Mouse (Mus musculus) adrenal gland, adult (tissue): ENCODE results near the gene Emc10.

Experiments used
- DNase-seq, 2 experiments: peaks; one replicate each; pipeline ENCODE4 v3.0.0; 2022 to 2023; ENCODE audit warnings: low spot score in 1 of 2; ENCODE audit not compliant: inconsistent age in 2 of 2

The Emc10 gene

DNA sequence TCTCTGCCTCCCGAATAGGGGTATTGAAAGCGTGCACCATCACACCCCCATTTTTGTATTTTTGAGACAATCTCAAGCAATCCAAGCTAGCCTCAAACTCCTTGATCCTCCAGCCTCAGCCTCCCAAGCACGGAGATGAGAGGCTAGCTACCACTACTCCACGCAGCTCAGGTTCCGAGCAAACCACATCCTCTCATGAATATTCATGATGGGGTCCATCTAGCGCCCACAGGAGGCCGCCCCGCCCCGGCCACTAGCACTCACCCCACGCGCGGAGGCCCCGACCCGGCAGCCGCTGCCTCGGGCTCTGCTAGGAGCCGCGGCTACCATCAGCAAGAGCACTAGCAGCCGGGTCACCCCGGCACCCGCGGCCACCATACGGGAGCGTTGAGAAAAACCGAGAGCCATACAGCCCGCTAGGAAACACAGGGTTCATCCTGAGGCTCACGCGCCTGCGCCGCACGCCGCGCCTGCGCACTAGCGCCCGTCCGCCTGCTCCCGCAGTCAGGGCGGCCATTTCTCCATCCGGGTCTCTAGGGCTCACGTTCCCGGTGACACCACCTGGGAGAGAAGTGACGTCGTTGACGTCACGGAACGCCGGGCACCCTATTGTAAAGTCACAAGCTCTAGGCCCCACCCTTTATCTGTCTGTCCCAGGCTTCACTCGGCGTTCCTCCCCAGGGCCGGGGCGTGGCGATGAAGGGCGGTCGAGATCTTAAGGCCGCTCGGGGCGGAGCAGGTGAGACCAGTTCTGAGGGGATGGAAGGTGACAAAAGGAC lies at the start of gene Emc10, which contains the start of gene Fam71e1:
Gene Emc10 (minus strand): TSS at position 538 of the 779 bp plus-strand sequence.
Gene Fam71e1 (plus strand): TSS at position 590 of the 779 bp plus-strand sequence.
- peak; percentile 98 to 99 for DNase-seq

DNA sequence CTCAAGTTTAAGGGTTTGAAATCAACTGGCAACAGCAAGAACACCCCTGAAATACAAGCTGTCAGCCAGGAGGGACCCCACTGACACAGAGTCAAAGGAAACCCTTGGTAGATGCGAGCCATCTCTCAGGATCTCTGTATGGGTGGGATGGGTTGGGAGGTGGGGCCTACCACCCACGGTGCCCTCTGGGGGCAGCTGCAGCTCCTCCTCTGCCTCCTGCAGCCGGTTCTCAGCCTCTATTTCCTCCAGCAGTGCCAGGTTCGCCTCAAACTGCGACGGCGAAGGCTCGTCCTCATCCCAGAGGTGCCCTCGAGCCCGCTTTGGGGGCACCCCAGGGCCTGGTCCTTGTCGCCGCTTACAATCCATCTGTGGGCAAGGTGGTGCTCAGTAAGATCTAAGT lies 46.7 kb upstream of the Emc10 start:
- DNase-seq, result no peak

DNA sequence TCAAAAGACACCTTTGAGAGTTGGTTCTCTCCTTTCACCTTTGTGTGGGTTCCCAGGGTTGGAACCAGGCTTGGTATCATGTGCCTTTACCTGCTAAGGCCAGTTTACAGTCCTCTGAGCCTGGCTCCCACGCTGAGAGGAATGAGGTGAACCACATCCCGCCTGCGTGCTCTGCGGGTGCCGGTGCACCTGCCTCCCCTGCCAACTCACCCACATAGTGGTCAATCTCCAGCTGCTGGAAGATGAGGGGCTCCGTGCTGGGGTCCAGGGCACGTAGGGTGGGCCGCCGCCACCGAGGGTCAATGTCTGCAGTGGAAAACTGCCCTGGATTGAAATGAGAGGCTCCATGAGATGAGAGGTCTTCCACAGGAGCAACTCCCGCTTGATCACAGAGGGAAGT lies 46.2 kb upstream of the Emc10 start:
- DNase-seq, result no peak

DNA sequence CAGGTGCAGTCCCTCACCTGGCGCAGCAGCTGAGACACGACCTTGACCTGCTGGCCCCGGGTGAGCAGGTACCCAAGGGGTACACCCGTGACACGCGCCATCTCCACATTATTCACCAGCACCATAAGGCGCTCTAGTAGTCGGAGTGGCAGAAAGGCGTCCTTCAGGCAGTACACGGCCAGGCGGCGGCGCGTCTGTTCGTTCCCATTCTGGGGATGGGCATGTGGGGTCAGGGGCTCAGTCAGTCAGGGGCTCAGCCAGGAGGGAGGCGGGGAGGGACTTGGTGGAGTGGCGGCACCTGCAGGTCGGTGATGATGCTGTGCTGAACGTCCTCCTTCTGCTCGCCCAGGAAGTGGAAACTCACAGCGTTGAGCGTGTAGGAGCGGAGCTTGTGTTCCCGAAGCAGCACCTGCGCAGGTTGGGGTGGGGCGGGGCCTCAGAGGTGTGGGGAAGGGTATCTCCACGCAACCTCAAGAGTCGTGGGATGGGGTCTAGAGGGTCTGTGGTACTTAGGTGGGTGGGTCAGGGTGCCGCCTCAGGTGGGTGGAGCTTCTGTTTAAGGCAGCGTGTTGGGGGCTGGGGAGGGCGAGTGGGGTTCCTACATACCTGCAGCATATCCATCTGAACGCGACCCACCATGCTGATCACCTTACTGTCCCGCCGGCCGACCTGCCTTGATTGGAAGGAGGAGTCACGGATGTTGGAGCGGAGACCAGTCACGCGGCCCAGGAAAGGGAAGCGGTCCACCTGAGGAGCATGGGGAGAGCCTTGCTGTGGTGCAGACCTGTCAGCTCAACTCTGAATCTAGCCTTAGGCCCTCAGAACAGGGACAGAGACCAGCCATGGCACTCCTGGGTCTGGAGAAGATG lies 42.7 kb upstream of the Emc10 start:
- no peak for DNase-seq

DNA sequence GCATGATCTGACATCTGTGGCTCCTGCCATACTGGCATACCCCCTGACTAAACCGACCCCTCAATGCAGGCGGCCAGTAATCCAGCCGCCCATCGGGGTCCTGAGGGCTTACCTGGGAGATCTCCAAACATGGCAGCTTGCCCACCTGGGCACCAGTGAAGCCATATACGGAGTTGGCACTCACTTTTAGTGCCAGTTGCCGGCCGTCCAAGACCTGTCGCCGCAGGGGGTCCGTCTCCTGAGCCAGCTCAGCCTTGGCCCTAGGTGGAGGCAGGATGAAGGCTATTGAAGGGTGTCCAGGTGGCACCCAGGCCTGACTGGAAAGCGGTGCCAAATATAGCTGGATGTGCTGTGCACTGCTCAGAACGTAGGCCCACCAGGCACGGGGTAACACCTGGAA lies 41.2 kb upstream of the Emc10 start:
- DNase-seq, result no peak

DNA sequence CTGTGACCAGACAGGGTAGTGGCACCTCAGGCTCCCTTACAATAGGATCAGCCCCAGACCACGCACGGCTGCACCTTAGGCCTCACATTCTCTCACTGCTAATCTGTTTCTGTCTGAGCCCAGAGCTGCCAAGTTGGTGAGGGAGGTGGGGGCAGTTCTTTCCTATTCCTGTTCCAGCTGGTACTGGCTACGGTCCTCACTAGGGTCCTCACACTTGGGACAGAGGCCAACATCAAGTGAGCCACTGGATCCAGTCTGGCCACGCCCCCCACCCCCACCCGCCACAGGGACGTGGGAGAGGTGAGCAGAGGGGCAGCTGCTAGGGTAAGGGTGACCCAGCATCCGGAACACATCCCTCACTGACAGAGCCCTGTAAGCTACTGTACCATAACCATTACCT lies 40.7 kb upstream of the Emc10 start:
- DNase-seq, result no peak

DNA sequence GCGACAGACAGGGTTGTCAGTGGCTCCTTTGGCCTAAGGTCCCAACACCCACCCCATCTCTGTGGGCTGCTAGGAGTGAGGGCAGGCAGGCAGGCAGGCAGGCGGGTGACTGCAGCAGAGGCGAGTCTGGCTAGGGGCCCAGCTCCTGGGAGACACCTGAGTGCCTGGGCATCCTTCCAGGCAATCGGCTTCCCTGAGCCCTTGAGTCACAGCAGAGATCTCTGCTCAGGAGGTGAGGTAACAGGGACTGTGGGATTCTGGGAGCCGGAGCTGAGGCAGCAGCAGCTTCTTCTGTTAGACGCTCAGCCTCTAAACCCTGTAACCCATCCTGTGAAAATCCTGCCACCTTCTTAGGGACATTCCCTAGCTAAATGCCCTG lies 40.2 kb upstream of the Emc10 start:
- DNase-seq, result no peak

DNA sequence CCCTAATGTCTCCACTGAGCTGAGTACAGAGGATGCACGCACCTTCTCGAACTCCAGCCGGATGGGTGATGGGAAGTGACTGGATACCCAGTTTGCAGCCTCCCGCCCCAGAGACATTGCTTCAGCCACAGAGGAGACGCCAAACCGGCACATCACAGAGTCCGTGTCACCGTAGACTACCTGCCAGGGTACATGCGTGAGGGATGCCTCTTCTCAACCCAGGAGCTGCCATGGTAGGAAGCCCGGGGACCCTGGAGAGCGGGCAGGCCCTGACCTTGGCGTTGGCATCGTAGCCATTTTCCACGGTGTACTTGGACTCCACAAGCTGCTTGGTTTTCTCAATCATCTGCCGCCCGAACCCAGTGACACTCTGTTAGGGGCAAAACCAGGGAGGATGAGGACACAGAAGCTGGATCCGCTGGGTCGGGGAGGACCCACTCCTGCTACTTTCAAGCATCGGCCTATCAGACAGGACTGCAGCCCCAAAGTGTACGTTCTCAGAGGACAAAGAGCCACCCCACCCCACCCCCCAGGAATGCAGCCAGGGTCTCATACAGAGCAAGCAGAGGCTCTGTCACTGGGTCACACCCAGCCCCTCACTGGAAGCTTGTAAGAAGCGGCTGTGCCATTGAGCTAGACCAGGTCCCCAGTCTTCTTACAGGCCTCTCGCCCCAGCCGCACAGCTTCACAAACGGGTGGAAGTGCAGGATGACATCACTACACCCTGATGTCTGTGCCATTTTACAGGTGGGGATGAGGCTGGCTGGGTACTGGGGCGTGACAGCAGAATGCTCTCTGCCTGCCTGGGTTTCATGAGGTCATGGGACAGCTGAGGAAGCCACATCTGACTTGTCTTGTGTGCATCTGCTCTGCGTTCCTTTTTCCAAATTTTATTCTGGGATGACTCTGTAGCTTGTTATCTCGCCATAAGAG lies 39.6 kb upstream of the Emc10 start:
- DNase-seq, result no peak

DNA sequence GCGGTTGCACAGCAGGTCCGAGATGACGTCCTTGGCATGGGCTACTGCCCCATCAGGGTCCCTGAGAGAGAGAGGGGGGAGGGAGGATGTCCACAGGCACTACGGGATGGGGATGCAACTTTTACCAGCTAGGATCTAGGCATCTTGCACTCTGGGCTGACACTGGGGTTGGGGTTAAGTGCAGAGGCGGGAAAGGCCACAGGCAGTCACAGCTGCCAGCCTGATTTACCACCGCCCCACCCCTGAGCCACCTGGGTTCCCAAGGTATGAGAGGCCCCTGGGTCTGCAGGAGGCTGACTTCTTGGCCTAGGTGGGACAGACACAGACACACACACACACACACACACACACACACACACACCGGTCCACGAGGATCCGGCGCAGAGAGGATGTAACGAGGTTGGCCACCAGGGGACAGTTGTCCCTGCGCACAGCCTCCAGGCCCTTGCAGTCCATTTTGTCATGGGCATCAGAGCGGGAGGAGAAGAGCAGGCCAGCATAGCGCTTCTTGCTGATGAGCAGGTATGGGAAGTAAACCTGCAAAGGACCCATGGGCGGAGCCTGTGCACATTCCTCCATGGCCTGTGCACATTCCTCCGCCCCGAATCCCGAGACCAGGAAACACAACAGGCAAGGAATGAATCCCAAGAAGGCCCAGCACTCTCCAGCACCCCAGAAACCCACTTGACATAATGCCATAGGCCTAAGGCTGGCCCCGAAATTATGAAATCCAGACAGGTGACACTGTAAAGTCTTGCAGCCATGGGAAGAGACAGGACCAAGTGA lies 38.5 kb upstream of the Emc10 start:
- DNase-seq, result no peak

DNA sequence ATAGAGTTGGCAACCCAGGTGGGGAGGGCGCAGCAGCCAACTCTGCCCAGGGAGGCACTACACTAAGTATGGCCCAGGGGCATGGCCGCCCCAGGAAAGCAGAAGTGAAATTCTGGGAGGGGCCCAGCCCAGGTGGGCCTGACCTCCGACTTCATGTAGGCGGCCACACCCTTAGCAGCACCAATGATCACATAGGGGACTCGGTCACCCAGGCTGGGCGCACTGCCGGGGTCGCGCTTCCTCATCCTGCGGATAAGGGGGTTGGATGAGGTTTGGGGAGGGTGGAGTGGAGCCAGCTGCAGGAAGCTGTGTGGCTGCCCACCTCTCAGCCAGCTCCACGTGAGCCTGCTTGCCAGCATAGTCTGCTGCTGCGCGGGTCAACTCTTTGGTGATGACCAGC lies 37.9 kb upstream of the Emc10 start:
- no peak for DNase-seq

DNA sequence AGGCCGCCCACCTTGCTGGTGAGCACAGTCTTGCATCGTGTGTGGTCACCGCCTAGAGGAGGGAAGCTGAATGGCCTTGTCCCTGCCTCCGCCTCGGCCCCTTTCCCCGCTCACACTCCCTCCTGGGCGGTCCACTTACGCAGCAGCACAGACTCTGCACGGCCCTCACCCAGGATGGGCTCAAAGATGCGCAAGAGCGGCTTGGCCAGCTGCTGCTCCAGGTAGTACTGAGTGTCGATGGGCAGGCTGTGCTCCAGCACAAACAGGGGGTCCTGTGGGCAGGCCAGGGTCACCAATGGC lies 37.4 kb upstream of the Emc10 start:
- no peak for DNase-seq

DNA sequence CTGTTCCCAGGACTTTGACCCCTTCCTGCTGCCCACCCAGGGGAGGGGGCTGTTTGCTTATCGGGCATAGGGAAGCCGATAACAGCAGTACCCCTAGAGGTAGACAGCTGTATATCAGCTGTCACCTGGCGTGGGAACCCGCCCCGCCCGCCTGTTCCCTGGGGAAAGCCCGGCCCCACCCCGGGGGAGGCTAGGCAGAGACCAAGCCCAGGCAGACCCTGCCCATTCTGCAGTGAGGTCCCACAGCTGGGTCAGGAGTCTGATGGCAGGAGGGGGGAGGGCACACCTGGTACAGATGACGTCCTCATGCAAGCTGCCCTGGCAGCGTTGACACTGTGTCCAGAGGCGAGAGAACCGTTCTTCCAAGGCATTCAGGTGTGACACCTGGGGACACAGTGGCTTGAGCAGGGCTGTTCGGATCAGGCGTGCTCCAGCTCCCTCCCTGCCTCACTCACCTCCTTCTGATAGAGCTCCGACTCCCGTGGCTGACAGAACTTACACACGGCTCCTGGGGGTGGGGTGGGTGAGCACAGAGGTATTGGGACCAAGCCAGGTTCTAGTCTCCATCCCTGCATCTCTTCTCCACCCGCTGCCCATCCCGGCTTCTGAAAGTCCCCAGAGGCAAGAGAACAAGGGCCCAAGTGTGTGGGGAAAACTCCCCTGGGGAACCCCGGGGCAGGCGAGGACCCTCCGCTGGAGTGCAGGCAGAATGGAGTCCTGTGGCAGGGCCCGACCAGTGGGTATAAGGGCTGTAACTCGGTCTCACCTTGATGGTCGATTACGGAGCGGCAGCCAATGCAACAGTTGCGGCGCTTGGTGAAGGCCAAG lies 36.8 kb upstream of the Emc10 start:
- no peak for DNase-seq

DNA sequence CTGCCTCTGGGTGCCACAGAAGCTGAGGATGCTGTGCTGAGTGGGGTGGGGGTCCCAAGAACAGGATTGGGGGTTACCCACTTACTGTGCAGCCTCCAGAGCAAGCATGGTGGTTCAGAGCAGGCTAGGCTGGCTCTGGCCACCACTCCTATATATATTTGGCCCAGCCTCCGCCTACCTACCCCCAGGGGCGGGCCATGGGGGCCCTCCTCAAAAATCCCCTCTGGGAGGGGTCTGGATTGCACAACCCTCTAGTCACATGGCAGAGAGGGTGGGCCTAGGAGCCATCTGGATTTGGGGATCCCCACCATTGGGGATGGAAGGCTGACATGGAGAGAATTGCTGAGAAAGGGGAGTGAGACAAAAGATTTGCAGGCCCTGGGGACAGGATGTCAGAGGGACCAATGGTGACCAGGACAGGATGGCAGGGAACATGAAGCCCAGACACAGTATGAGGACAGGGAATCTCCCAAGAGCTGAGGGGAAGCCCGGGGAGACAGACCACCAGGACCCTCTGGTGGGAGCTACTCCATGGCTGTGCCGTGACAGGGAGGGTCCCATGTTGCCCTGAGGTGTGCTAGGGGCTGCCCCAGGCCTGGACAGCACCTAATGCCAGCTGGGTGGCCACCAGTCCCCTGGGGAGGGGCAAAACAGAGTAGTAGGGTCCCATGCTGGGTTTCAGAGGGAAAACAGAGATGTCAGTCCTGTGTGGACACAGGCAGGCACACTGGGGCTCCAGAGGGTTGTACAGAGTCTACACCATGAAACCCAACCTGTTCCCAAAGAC lies 35.8 kb upstream of the Emc10 start, which contains the start of gene Spib:
Gene Spib (minus strand): TSS at position 126 of the 787 bp plus-strand sequence.
- DNase-seq, result no peak

DNA sequence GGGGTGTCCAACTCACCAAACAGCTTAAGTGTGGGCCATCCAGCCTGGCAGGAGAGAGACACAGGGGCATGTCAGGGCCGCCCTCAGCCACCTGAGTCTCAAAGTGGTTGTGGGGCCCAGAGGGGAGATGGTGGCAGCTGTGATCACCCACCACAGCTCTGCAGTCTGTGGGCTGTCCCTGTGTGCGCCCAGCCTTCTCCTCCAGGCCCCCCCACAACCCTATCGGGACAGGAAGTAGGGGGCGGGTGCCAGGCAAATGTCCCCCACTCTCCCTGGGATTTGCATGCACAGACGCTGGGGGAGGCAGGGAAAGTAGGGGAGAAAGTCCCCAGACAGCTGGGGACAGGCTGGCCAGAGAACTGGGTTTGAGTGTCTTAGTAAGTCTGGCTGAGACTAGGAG lies 34.9 kb upstream of the Emc10 start:
- no peak for DNase-seq

DNA sequence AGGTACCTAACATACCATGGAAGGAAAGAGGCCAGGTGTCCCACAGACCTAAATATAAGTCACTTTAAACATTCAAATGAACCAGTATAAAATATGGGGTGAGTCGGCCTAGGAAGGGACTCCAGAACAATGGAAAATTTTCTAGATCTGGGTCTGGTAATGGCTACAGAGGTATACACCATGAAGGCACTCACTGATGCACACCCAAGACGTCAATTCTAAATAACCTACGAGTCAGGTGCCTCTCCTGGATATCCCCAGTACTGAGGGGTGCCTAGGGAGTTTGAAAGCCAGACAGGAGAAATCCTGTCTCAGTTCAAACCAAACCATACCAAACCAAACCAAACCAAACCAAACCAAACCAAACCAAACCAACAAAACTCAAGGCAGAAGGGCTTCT lies 34.2 kb upstream of the Emc10 start:
- no peak for DNase-seq

DNA sequence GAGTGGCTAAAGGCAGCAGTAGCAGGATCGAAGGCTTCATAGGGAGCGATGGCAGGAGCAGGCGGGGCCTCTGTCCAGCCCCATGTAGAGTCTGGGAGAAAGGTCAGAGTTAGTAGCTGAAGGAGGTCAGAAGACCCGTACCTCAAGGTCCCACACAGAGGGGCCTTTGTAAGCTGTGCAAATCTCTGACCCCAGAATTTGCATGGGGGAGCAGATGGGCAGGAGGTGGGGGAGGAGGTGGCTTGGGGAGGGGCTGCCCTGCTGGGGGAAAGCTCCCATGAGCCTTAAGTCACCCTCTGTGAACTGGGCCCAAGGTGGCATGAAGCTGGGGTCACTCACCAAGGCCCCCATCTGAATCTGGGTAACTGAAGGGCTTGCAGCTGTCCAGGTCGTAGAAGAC lies 33.2 kb upstream of the Emc10 start:
- no peak for DNase-seq

DNA sequence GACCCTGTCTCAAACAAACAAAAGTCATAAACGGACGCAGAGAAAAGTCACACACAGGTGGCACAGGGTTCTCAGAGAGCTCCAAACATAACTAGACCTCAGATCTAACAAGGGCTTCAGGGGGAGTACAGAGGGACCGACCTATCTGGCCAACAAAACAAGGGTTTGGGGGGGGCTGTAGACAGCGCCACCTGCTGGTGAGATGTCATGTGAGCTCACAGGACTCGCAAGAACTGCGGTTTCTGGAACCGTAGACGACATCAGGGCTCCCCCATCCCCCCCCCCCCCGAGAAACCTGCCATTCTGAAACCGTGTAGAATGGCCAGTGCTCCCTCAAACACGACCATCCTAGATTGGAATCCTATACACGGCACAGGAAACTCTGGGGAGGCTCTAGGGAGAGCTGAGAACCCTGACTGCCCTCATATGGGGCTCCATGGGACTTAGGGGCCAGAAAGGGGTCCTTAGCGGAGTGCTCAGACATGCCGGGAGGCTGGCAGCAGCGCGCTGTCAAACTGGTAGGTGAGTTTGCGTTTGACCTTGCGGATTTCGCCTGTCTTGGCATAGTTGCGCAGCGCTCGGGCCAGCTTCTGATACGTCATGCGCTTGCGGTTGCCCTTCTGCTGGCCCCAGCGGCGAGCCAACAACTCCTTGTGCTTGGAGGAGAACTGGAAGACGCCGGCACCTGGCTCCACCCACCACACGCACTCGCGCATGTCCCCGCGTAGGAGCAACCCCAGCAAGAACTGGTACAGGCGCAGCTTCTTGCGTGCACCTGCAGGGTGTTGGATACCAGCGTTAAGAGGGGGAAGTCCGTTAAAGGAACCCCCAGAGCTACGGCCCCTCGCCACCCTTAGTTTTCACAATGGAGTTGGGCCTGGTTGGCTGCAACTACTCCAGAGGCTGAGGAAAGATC lies 31.4 kb upstream of the Emc10 start:
- DNase-seq, result peak; percentile 82 to 89
